ENCODE assay signal across 8 mouse cellular contexts in genomic region chr15:11994921-11995814, GRCm38 (mm10). TPM values are rescaled to one million over a fixed set of nuclear protein-coding genes. Genes with fewer than 3 reads are reported as not detected.
DNase-seq lines count a peak whose midpoint lies in the region; ATAC-seq and TF ChIP-seq lines count a peak whose summit lies in the region.

No protein-coding gene starts in this region.

- TF ChIP-seq CTCF in liver, postnatal 0 days (IDR thresholded peaks at IDR 0.05; ENCODE audit: low read depth): no peak

- no peaks in the 10 kb centered on the region for H3K9me3 ChIP-seq in liver, postnatal 0 days (ENCODE audit: low read length)
- H3K9me3 ChIP-seq in neural tube, embryonic 13.5 days: no peaks in the 10 kb centered on the region

- peak overlapping the region; percentile 97 for H3K9ac ChIP-seq in liver, postnatal 0 days (replicated peaks)
- H3K9ac ChIP-seq in neural tube, embryonic 13.5 days: peak overlapping the region; percentile 95

- DNase-seq in right cerebral cortex, postnatal 14 days: peak; percentile 70
- DNase-seq in right cerebral cortex, adult 2 months (ENCODE audit: low spot score in 2 of 2): no peak
- peak; percentile 49 to 68 for DNase-seq in cerebellum, postnatal 25 days
- DNase-seq in gastrocnemius, postnatal 14 days: peak; percentile 77
- DNase-seq in liver, postnatal 0 days: peak; percentile 76
- peak; percentile 77 for DNase-seq in thymus, postnatal 14 days

- H3K36me3 ChIP-seq in liver, postnatal 0 days (replicated peaks; ENCODE audit: insufficient read depth, low read length): peaks cover 24% of the 10 kb centered on the region
- peaks cover 23% of the 10 kb centered on the region for H3K36me3 ChIP-seq in neural tube, embryonic 13.5 days

- intact Hi-C loops in gastrocnemius, postnatal 14 days (cut with DNase I; ENCODE audit: low total_unique reads): no loop called here

- no peak for TF ChIP-seq EP300 in liver, postnatal 0 days (IDR thresholded peaks at IDR 0.05; ENCODE audit: low read depth)

- WGBS in liver, postnatal 0 days (ENCODE audit: insufficient replicate concordance): under 1% methylated on average over 38 of the region's 71 CpGs
- 1% methylated on average over 49 of the region's 71 CpGs for WGBS in neural tube, embryonic 13.5 days

- peaks cover 12% of the 10 kb centered on the region; the same call in 1 of the 2 replicates for H3K4me1 ChIP-seq in liver, postnatal 0 days (ENCODE audit: insufficient read depth)
- H3K4me1 ChIP-seq in neural tube, embryonic 13.5 days (replicated peaks): peaks cover 30% of the 10 kb centered on the region

- peak overlapping the region; percentile 97 for H3K4me3 ChIP-seq in liver, postnatal 0 days (ENCODE audit: low read depth, low read length)
- peak overlapping the region; percentile 89 for H3K4me3 ChIP-seq in neural tube, embryonic 13.5 days

- ATAC-seq in inflammation-experienced regulatory T-cells, adult 6 months: peak; percentile 44
- peak; percentile 78 for ATAC-seq in liver, postnatal 0 days
- ATAC-seq in neural tube, embryonic 13.5 days (ENCODE audit: low read depth): peak; percentile 85

- peak overlapping the region; percentile 94 for H3K4me2 ChIP-seq in liver, postnatal 0 days (ENCODE audit: low read depth, low read length)
- H3K4me2 ChIP-seq in neural tube, embryonic 13.5 days: peak overlapping the region; percentile 76

- peak overlapping the region; percentile 96 for H3K27ac ChIP-seq in liver, postnatal 0 days (ENCODE audit: low read depth)
- H3K27ac ChIP-seq in neural tube, embryonic 13.5 days (replicated peaks): peak overlapping the region; percentile 88

- no peaks in the 10 kb centered on the region for H3K27me3 ChIP-seq in liver, postnatal 0 days (ENCODE audit: insufficient read depth, low read length)
- no peaks in the 10 kb centered on the region for H3K27me3 ChIP-seq in neural tube, embryonic 13.5 days

RNA-seq across cellular contexts. Expression of gene Sub1, which starts 1.6 kb away (rescaled TPM):
- total RNA-seq in gastrocnemius, postnatal 14 days (2021): 100 to 1,000 TPM; 101 to 124 TPM
- polyA plus RNA-seq in inflammation-experienced regulatory T-cells, adult 6 months (2017; shearing (Covaris generic)): 1,000 to 10,000 TPM in 1 of 3 experiments, 100 to 1,000 TPM in 2; 740 to 1,497 (median 768) TPM
- 276 and 278 TPM in 2 replicates for polyA plus RNA-seq in liver, postnatal 0 days (2015; fragmentation: Nextera tagmentation; extraction: Ambion mirVana)
- 666 and 672 TPM in 2 replicates for polyA plus RNA-seq in neural tube, embryonic 13.5 days (2015; fragmentation: Nextera tagmentation; extraction: Ambion mirVana)

Comparison
In these comparisons a context has a peak if more than half of its experiments do, and no peak if none do; other contexts are left out.
1. DNase-seq: peak in right cerebral cortex, postnatal 14 days (single experiment), cerebellum, postnatal 25 days (2 of 2), gastrocnemius, postnatal 14 days (single experiment), liver, postnatal 0 days (single experiment) and thymus, postnatal 14 days (single experiment); none in right cerebral cortex, adult 2 months (0 of 2).
2. Peak in every context shown above with its lines, with median percentiles within 50 percentile points of each other: ATAC-seq.